8 mouse cellular contexts compared by ENCODE assay signal in the genomic region with DNA sequence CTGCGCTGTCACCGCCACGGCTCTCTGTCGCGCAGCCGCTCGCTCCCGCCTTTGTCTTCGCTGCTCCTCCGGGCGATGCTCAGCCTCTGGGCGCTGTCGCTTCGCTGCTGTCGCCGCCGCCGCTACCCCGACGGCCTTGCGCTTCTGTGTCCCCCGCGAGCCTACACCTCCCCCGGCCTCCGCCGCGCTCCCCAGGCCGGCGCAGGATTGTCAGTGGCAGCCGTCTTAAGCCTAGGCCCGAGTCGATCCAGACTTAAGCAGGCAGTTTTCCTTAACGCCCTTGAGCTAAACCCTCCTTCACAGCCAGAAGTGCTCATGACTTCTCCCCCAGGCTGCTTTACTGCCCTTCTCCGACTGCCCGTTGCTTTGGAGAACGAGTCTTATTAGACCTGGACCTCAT. TPM values are rescaled to one million over a fixed set of nuclear protein-coding genes. Genes with fewer than 3 reads are reported as not detected.
DNase-seq lines count a peak whose midpoint lies in the region; ATAC-seq lines count a peak whose summit lies in the region.

No protein-coding gene starts in this region.

- peaks cover 35% of the 10 kb centered on the region for H3K4me1 ChIP-seq in forebrain, embryonic 15.5 days
- peaks cover 27% of the 10 kb centered on the region for H3K4me1 ChIP-seq in limb, embryonic 12.5 days (replicated peaks)
- peaks cover 52% of the 10 kb centered on the region for H3K4me1 ChIP-seq in neural tube, embryonic 13.5 days (replicated peaks)

- peaks cover 6% of the 10 kb centered on the region for H3K36me3 ChIP-seq in forebrain, embryonic 15.5 days
- H3K36me3 ChIP-seq in limb, embryonic 12.5 days, result peaks cover 25% of the 10 kb centered on the region
- H3K36me3 ChIP-seq in neural tube, embryonic 13.5 days, result peaks cover 11% of the 10 kb centered on the region

- peak; percentile 60 for DNase-seq in adrenal gland, adult 2 months
- no peak for DNase-seq in adrenal gland, postnatal 25 days
- peak; percentile 33 to 46 for DNase-seq in right cerebral cortex, adult 2 months (ENCODE audit: low spot score in 2 of 2)
- DNase-seq in right cerebral cortex, postnatal 10 days (ENCODE audit: low spot score in 2 of 2), result no peak
- no peak for DNase-seq in layer of hippocampus, postnatal 10 days (ENCODE audit: low spot score in 2 of 2)

- under 1% methylated on average over 36 of the region's 36 CpGs for WGBS in forebrain, embryonic 15.5 days
- under 1% methylated on average over 36 of the region's 36 CpGs for WGBS in limb, embryonic 12.5 days
- under 1% methylated on average over 36 of the region's 36 CpGs for WGBS in neural tube, embryonic 13.5 days

- ATAC-seq in forebrain, embryonic 15.5 days (replicated peaks), result peak; percentile 39; the same call in 1 of the 2 replicates
- ATAC-seq in limb, embryonic 12.5 days (ENCODE audit: insufficient number of reproducible peaks, insufficient read depth, low FRiP score, low TSS enrichment, low read depth), result no peak
- peak; percentile 3; the same call in 1 of the 2 replicates for ATAC-seq in neural tube, embryonic 13.5 days (ENCODE audit: low read depth)

- H3K4me3 ChIP-seq in forebrain, embryonic 15.5 days, result peak overlapping the region; percentile 73
- peak overlapping the region; percentile 100 for H3K4me3 ChIP-seq in limb, embryonic 12.5 days (replicated peaks)
- peak overlapping the region; percentile 99 for H3K4me3 ChIP-seq in neural tube, embryonic 13.5 days

- peak overlapping the region; percentile 70 for H3K4me2 ChIP-seq in forebrain, embryonic 15.5 days (replicated peaks)
- peak overlapping the region; percentile 78 for H3K4me2 ChIP-seq in limb, embryonic 12.5 days
- peak overlapping the region; percentile 88 for H3K4me2 ChIP-seq in neural tube, embryonic 13.5 days

- H3K9ac ChIP-seq in forebrain, embryonic 15.5 days (replicated peaks), result peak overlapping the region; percentile 84
- H3K9ac ChIP-seq in limb, embryonic 12.5 days (replicated peaks), result peak overlapping the region; percentile 97
- peak overlapping the region; percentile 99 for H3K9ac ChIP-seq in neural tube, embryonic 13.5 days

- no peaks in the 10 kb centered on the region for H3K9me3 ChIP-seq in forebrain, embryonic 15.5 days
- no peaks in the 10 kb centered on the region for H3K9me3 ChIP-seq in limb, embryonic 12.5 days
- no peaks in the 10 kb centered on the region for H3K9me3 ChIP-seq in neural tube, embryonic 13.5 days

- H3K27ac ChIP-seq in forebrain, embryonic 15.5 days (replicated peaks), result peak overlapping the region; percentile 98
- H3K27ac ChIP-seq in limb, embryonic 12.5 days, result peak overlapping the region; percentile 99
- peak overlapping the region; percentile 100 for H3K27ac ChIP-seq in neural tube, embryonic 13.5 days (replicated peaks)

- no peaks in the 10 kb centered on the region for H3K27me3 ChIP-seq in forebrain, embryonic 15.5 days
- H3K27me3 ChIP-seq in limb, embryonic 12.5 days, result no peaks in the 10 kb centered on the region
- no peaks in the 10 kb centered on the region for H3K27me3 ChIP-seq in neural tube, embryonic 13.5 days

RNA-seq across cellular contexts. Expression of a gene that starts 1.3 kb away (rescaled TPM):
- total RNA-seq in adrenal gland, adult 2 months (2021), result 100 to 1,000 TPM; 202 to 222 TPM
- polyA plus RNA-seq in adrenal gland, adult 2 months (2012; rRNA removed), result 40.0 and 49.8 TPM in 2 replicates
- total RNA-seq in adrenal gland, postnatal 25 days (2021), result 214 and 265 TPM in 2 replicates
- 261 and 262 TPM in 2 replicates for polyA plus RNA-seq in forebrain, embryonic 15.5 days (2015; fragmentation: Nextera tagmentation; extraction: Ambion mirVana)
- polyA plus RNA-seq in limb, embryonic 12.5 days (2016; fragmentation: Nextera tagmentation; extraction: Ambion mirVana), result 193 and 207 TPM in 2 replicates
- polyA plus RNA-seq in neural tube, embryonic 13.5 days (2015; fragmentation: Nextera tagmentation; extraction: Ambion mirVana), result 172 and 212 TPM in 2 replicates
- 100 to 1,000 TPM; 158 to 161 TPM for total RNA-seq in layer of hippocampus, postnatal 10 days (2021)

RNA-seq across cellular contexts. Expression of a gene that starts 32.8 kb away (rescaled TPM):
- total RNA-seq in adrenal gland, adult 2 months (2021), result 1 to 10 TPM; 1.8 to 2.0 TPM
- polyA plus RNA-seq in adrenal gland, adult 2 months (2012; rRNA removed), result 3.4 and 3.7 TPM in 2 replicates
- 2.1 and 2.3 TPM in 2 replicates for total RNA-seq in adrenal gland, postnatal 25 days (2021)
- polyA plus RNA-seq in forebrain, embryonic 15.5 days (2015; fragmentation: Nextera tagmentation; extraction: Ambion mirVana), result 5.9 and 6.8 TPM in 2 replicates
- polyA plus RNA-seq in limb, embryonic 12.5 days (2016; fragmentation: Nextera tagmentation; extraction: Ambion mirVana), result 0.87 and 1.9 TPM in 2 replicates
- polyA plus RNA-seq in neural tube, embryonic 13.5 days (2015; fragmentation: Nextera tagmentation; extraction: Ambion mirVana), result 9.4 TPM in 2 replicates
- 10 to 100 TPM; 19.1 to 21.5 TPM for total RNA-seq in layer of hippocampus, postnatal 10 days (2021)

RNA-seq across cellular contexts. Expression of a gene that starts 32.8 kb away (rescaled TPM):
- 1 to 10 TPM; 2.7 to 2.8 TPM for total RNA-seq in adrenal gland, adult 2 months (2021)
- 4.0 and 4.3 TPM in 2 replicates for polyA plus RNA-seq in adrenal gland, adult 2 months (2012; rRNA removed)
- total RNA-seq in adrenal gland, postnatal 25 days (2021), result 2.4 and 4.3 TPM in 2 replicates
- polyA plus RNA-seq in forebrain, embryonic 15.5 days (2015; fragmentation: Nextera tagmentation; extraction: Ambion mirVana), result 1.4 and 1.6 TPM in 2 replicates
- 1.0 and 1.3 TPM in 2 replicates for polyA plus RNA-seq in limb, embryonic 12.5 days (2016; fragmentation: Nextera tagmentation; extraction: Ambion mirVana)
- 2.1 and 2.2 TPM in 2 replicates for polyA plus RNA-seq in neural tube, embryonic 13.5 days (2015; fragmentation: Nextera tagmentation; extraction: Ambion mirVana)
- 10 to 100 TPM; 12.5 to 12.7 TPM for total RNA-seq in layer of hippocampus, postnatal 10 days (2021)

Comparison
In these comparisons a context has a peak if more than half of its experiments do, and no peak if none do; other contexts are left out.
1. DNase-seq: peak in adrenal gland, adult 2 months (single experiment) and right cerebral cortex, adult 2 months (2 of 2); none in adrenal gland, postnatal 25 days (single experiment), right cerebral cortex, postnatal 10 days (0 of 2) and layer of hippocampus, postnatal 10 days (0 of 2).
2. Peak in every context shown above with its lines, with median percentiles within 50 percentile points of each other: H3K27ac ChIP-seq, H3K4me2 ChIP-seq, H3K4me3 ChIP-seq and H3K9ac ChIP-seq.